Comparison of ENCODE assay signal across 8 mouse cellular contexts in the genomic region with DNA sequence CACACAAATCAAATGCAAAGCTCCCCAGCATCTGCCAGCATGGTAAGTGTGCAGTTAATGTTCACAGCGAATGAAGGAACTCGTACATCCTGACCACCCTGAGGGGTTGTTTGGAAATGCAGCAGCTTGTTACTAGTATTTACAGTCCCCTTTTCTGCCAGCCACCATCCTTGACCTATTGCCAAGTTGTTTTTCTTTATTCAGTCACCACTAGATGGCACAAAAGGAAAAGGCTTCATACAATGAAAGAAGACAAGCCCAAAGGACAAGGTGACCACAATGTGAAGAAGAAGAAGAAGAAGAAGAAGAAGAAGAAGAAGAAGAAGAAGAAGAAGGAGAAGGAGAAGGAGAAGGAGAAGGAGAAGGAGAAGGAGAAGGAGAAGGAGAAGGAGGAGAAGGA. TPM values are rescaled to one million over a fixed set of nuclear protein-coding genes. Genes with fewer than 3 reads are reported as not detected.
A peak's percentile ranks its signal among the peaks of the same experiment; 100 is the strongest.
DNase-seq lines count a peak whose midpoint lies in the region; ATAC-seq and TF ChIP-seq lines count a peak whose summit lies in the region.

No protein-coding gene starts in this region.

- intact Hi-C loops in heart, adult 2 months (cut with DNase I) = loop anchor here (2.0 to 5.0 kb wide), 3 partner anchors 123 to 433 kb away; no protein-coding TSS in a partner anchor

- no peak overlapping the region for H3K27ac ChIP-seq in heart, adult 2 months
- no peak overlapping the region for H3K27ac ChIP-seq in heart, embryonic 12.5 days (ENCODE audit: poor library complexity, severe bottlenecking)
- no peak overlapping the region for H3K27ac ChIP-seq in lung, postnatal 0 days (ENCODE audit: low read length)
- H3K27ac ChIP-seq in forebrain, embryonic 12.5 days = no peak overlapping the region

- H3K4me3 ChIP-seq in heart, adult 2 months = no peak overlapping the region
- no peak overlapping the region for H3K4me3 ChIP-seq in heart, embryonic 12.5 days
- no peak overlapping the region for H3K4me3 ChIP-seq in lung, postnatal 0 days (ENCODE audit: low read depth, low read length)
- H3K4me3 ChIP-seq in forebrain, embryonic 12.5 days (replicated peaks) = no peak overlapping the region

- H3K36me3 ChIP-seq in heart, adult 2 months (ENCODE audit: control insufficient read depth, insufficient read depth, low read length) = peaks cover 8% of the 10 kb centered on the region
- H3K36me3 ChIP-seq in heart, embryonic 12.5 days = no peaks in the 10 kb centered on the region
- H3K36me3 ChIP-seq in lung, postnatal 0 days (ENCODE audit: insufficient read depth, low read length) = no peaks in the 10 kb centered on the region
- H3K36me3 ChIP-seq in forebrain, embryonic 12.5 days (replicated peaks) = no peaks in the 10 kb centered on the region

- no peaks in the 10 kb centered on the region for H3K9me3 ChIP-seq in heart, embryonic 12.5 days (replicated peaks)
- H3K9me3 ChIP-seq in lung, postnatal 0 days (ENCODE audit: low read length) = no peaks in the 10 kb centered on the region
- H3K9me3 ChIP-seq in forebrain, embryonic 12.5 days = no peaks in the 10 kb centered on the region

- no peak overlapping the region for H3K4me2 ChIP-seq in heart, embryonic 12.5 days
- H3K4me2 ChIP-seq in lung, postnatal 0 days (replicated peaks; ENCODE audit: low read depth, low read length) = no peak overlapping the region
- H3K4me2 ChIP-seq in forebrain, embryonic 12.5 days = no peak overlapping the region

- TF ChIP-seq POLR2A in heart, adult 2 months (IDR thresholded peaks at IDR 0.05; ENCODE audit: insufficient read depth, low read depth, low read length) = no peak

- H3K4me1 ChIP-seq in heart, adult 2 months (ENCODE audit: control insufficient read depth, insufficient read depth, low read length) = peaks cover 5% of the 10 kb centered on the region
- no peaks in the 10 kb centered on the region for H3K4me1 ChIP-seq in heart, embryonic 12.5 days (replicated peaks)
- no peaks in the 10 kb centered on the region for H3K4me1 ChIP-seq in lung, postnatal 0 days (ENCODE audit: insufficient read depth, low read depth, low read length)
- no peaks in the 10 kb centered on the region for H3K4me1 ChIP-seq in forebrain, embryonic 12.5 days

- H3K9ac ChIP-seq in heart, adult 2 months (ENCODE audit: low read depth, low read length) = no peak overlapping the region
- no peak overlapping the region for H3K9ac ChIP-seq in heart, embryonic 12.5 days
- no peak overlapping the region for H3K9ac ChIP-seq in lung, postnatal 0 days (replicated peaks; ENCODE audit: low read depth)
- H3K9ac ChIP-seq in forebrain, embryonic 12.5 days = no peak overlapping the region

- TF ChIP-seq EP300 in heart, adult 2 months (IDR thresholded peaks at IDR 0.05; ENCODE audit: insufficient read depth, low read depth, low read length) = no peak
- TF ChIP-seq EP300 in lung, postnatal 0 days (IDR thresholded peaks at IDR 0.05) = no peak

- WGBS in heart, adult 2 months = 9% methylated on average over 2 of the region's 2 CpGs
- 18% methylated on average over 2 of the region's 2 CpGs for WGBS in heart, embryonic 12.5 days
- WGBS in lung, postnatal 0 days = 8% methylated on average over 2 of the region's 2 CpGs
- 26% methylated on average over 2 of the region's 2 CpGs for WGBS in forebrain, embryonic 12.5 days

- H3K79me2 ChIP-seq in heart, adult 2 months (replicated peaks; ENCODE audit: control insufficient read depth, insufficient read depth, low read length) = no peaks in the 10 kb centered on the region

- H3K27me3 ChIP-seq in heart, adult 2 months (ENCODE audit: control insufficient read depth, insufficient read depth, low read length) = no peaks in the 10 kb centered on the region
- H3K27me3 ChIP-seq in heart, embryonic 12.5 days (replicated peaks) = no peaks in the 10 kb centered on the region; the same call in 1 of the 2 replicates
- H3K27me3 ChIP-seq in lung, postnatal 0 days (replicated peaks; ENCODE audit: insufficient read depth, low read length) = no peaks in the 10 kb centered on the region
- no peaks in the 10 kb centered on the region for H3K27me3 ChIP-seq in forebrain, embryonic 12.5 days

- no peak for ATAC-seq in heart, embryonic 12.5 days (ENCODE audit: insufficient number of reproducible peaks, low FRiP score)
- ATAC-seq in lung, postnatal 0 days = no peak
- no peak for ATAC-seq in forebrain, embryonic 12.5 days (ENCODE audit: low FRiP score)

- peak; percentile 70 for TF ChIP-seq CTCF in heart, adult 2 months (IDR thresholded peaks at IDR 0.05)
- TF ChIP-seq CTCF in lung, postnatal 0 days (IDR thresholded peaks at IDR 0.05) = peak; percentile 74

- peak; percentile 9 to 34 for DNase-seq in heart, adult 2 months
- DNase-seq in right cerebral cortex, adult 18-20 months = peak; percentile 21
- no peak for DNase-seq in right cerebral cortex, postnatal 36 days (ENCODE audit: low spot score in 2 of 2)
- DNase-seq in cerebellum, postnatal 25 days = peak; percentile 8 to 27
- DNase-seq in lung, postnatal 0 days (ENCODE audit: low spot score) = peak; percentile 85
- DNase-seq in gastrocnemius, postnatal 25 days = no peak

RNA-seq across cellular contexts. Expression of gene Gm45716, which starts 4.1 kb away (rescaled TPM):
- 1 to 10 TPM; 7.5 to 8.1 TPM for total RNA-seq in heart, adult 2 months (2021)
- 3.9 and 8.8 TPM in 2 replicates for polyA plus RNA-seq in heart, adult 2 months (2012; rRNA removed)
- 48.2 and 49.5 TPM in 2 replicates for polyA plus RNA-seq in heart, embryonic 12.5 days (2016; fragmentation: Nextera tagmentation; extraction: Ambion mirVana)
- 11.8 and 11.9 TPM in 2 replicates for polyA plus RNA-seq in lung, postnatal 0 days (2015; fragmentation: Nextera tagmentation; extraction: Ambion mirVana)
- polyA plus RNA-seq in forebrain, embryonic 12.5 days (2016; fragmentation: Nextera tagmentation; extraction: Ambion mirVana) = 18.4 and 20.0 TPM in 2 replicates
- total RNA-seq in gastrocnemius, postnatal 25 days (2021) = 1 to 10 TPM; 1.6 to 2.9 TPM

Comparison
In these comparisons a context has a peak if more than half of its experiments do, and no peak if none do; other contexts are left out.
1. DNase-seq: peak in heart, adult 2 months (2 of 2), right cerebral cortex, adult 18-20 months (single experiment), cerebellum, postnatal 25 days (2 of 2) and lung, postnatal 0 days (single experiment); none in right cerebral cortex, postnatal 36 days (0 of 2) and gastrocnemius, postnatal 25 days (single experiment).